Mouse (Mus musculus) embryonic fibroblast, embryonic 13.5 days (primary cell): ENCODE measurements around the gene Dgcr8.

Experiments used
- CTCF ChIP-seq: IDR thresholded peaks from 2 replicates; pipeline ENCODE4 v1.5.1; 2011; ENCODE audit warnings: mild to moderate bottlenecking, control low read depth, low read length, moderate library complexity, borderline replicate concordance; ENCODE audit not compliant: insufficient read depth
- POLR2A ChIP-seq: IDR thresholded peaks from 2 replicates; pipeline ENCODE4 v1.6.1; 2011; ENCODE audit warnings: low read depth, mild to moderate bottlenecking, control low read depth, low read length, moderate library complexity

DNA sequence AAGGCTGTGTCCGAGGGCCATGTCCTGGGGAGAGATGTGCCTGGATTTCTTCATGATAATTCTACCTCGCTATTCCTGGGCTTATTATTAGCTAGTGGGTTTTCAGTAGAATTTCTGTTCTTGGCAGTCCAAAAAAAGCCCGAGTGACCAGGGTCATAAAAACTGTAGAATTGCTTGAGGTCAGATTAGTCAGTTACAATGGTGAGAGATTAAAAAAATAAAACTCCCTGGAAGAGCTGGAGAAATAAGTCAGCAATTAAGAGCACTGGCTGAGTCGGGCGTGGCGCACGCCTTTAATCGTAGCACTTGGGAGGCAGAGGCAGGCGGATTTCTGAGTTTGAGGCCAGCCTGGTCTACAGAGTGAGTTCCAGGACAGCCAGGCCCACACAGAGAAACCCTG lies 38.9 kb upstream of the Dgcr8 start:
- TF ChIP-seq POLR2A (no peak), CTCF (no peak)
